Mouse (Mus musculus) brain, embryonic 14.5 days (tissue): ENCODE measurements around the gene 4931428L18Rik. TPM values are rescaled to one million over a fixed set of nuclear protein-coding genes. Genes with fewer than 3 reads are reported as not detected.

Experiments used
- DNase-seq: peaks from one replicate; pipeline ENCODE4 v3.0.0-alpha.2; 2011; ENCODE audit warnings: low read depth
- CTCF ChIP-seq: fragments of 200-500 bp; IDR thresholded peaks from 2 replicates; pipeline ENCODE4 v1.5.1; 2012; ENCODE audit warnings: inconsistent platforms, mild to moderate bottlenecking, moderate library complexity, borderline replicate concordance; ENCODE audit not compliant: insufficient read depth, insufficient read length; ENCODE audit errors: extremely low read depth
- POLR2A ChIP-seq: fragments of 200-500 bp; IDR thresholded peaks from 2 replicates; pipeline ENCODE4 v1.6.1; 2012; ENCODE audit warnings: mild to moderate bottlenecking, inconsistent platforms, borderline replicate concordance; ENCODE audit not compliant: poor library complexity, insufficient read depth, insufficient read length, severe bottlenecking; ENCODE audit errors: extremely low read depth
- polyA plus RNA-seq: library from polyadenylated mRNA; depleted of rRNA; stranded (reverse); fragments of >200 nt; gene quantifications from 2 replicates; pipeline ENCODE4 v1.2.3, GENCODE M21; 2012; rRNA removed

Gene 4931428L18Rik
- polyA plus RNA-seq, 1 experiment: not detected

GRCm38 (mm10) chr1:30948361-30948949 is 274.0 kb downstream of the 4931428L18Rik start:
- peak; percentile 84 for DNase-seq
- peak; percentile 45; the same call in 1 of the 2 replicates for TF ChIP-seq CTCF
- TF ChIP-seq POLR2A: no peak

Other genes starting within 250 kb of the 4931428L18Rik start
- gene AC153137.1, start 244.7 kb downstream of the 4931428L18Rik start, polyA plus RNA-seq: not detected in 2 replicates
- gene Lgsn, start 46.3 kb downstream of the 4931428L18Rik start, polyA plus RNA-seq: not detected in 2 replicates
- gene Pih1d3, start 154 bp upstream of the 4931428L18Rik start, polyA plus RNA-seq: not detected in 2 replicates